Mouse (Mus musculus): ENCODE measurements at regions not wholly inside any gene's neighbourhood (a gene's known extent, or its start where the extent isn't known, plus 50 kb on each side); places are given as distances from the start of the nearest gene placed in this dataset.

DNA sequence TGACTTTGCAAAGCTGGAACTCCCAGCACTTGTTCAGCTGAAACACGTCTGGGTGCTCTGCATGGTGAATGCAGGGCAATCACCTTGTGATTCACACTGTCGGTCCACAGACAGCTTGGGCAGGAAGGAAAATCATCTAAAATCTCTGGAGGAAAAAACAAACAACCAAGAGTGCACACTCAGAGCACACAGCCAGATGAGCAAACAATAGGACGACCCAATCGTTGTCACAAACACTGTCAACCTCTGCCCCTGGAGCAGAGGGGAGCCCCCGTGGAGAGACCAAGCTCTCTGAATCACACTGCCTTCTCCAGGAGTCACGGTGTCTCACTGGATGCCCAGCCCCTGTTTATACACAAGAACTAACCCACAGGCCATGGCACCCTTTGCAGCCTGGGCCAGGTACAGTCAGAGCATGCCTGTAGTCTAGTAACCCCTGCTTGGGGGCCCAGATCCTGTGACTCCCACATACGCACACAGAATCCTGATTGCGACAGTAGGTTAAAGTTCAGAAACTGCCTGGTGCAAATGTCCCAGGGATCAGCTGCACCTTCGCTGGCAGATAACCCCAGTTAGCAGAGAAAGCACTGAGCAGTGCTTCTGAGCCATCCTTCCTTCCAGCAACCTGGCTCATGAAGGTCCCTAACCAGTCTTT is 63.0 kb upstream of the Rreb1 start:
- no peak for DNase-seq

DNA sequence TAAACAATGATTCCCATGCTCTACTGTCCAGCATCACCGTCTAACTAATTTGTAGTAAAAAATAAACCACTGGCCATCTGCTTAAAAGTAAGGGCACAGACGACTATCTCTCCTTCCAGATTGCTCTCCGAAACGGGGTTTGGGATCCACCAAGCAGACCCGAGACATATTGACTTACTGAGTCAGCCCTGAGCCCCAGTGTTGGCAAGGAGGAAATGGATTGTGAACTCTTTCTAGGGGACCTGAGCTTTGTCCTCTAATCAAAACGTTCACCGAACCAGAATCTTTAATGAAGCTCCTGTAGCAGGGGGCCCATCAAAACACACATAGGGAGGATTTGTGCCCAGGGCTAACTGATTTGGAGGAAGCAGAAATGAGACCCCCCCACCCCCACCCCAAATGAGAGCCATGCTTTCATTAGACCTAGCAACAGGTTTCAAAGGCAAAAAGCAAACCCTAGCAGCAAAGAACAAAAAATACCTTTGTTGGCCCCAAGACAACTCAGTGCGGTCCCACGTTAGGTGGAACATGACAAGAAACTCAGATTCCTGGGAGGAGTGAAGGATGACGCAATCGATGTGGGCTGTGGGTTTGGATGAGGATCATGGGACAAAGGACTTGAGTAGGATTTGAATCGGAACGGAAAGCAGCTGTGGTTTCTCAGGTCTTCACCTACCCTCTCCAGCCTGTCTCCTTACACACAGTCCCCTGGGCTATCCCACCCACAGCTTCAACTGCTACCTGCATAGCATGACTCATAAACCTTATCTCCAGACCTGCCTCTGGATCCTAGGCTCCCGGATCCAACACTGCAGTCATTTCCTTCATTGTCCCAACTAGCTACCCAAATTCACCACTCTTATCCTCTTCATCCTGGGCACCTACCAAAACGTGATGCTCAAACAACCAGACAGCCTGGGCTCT is 62.2 kb upstream of the Rreb1 start:
- DNase-seq: no peak

DNA sequence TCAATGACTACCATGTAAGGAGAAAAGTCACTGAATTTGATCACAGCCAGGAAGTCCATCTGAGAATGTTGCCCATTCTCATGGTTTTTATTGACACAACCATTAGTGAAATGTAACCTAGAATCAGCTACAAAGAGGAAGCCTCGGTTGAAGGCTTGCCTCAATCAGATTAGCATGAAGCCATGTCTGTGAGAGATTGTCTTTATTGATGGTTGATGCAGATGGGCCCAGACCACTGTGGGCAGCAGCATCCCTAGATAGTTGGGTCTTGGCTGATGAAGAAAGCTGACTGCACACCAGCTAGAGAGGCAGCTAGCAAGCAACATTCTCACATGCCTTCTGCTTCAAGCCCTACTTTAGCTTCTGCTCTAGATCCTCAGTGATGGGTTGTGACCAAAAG is 60.4 kb upstream of the Rreb1 start:
- no peak for DNase-seq

DNA sequence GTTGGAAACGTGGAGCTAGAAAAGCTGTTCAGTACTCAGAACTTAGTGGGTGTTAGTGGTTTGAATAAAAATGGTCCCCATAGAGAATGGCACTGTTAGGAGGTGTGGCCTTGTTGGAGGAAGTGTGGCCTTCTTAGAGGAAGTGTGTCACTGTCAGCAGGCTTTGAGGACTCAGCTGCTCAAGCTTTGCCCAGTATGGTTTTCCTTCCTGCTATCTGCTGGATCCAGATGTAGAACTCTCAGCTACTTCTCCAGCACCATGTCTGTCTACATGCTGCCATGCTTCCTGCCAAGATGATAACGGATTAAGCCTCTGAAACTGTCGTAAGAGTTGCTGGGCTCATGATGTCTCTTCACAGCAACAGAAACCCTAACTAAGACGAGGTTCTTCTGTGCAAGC is 59.8 kb upstream of the Rreb1 start:
- no peak for DNase-seq

Data from lung, postnatal 10 days (tissue).